Mouse (Mus musculus) neural tube, embryonic 14.5 days (tissue): ENCODE measurements around the gene Syt12. TPM values are rescaled to one million over a fixed set of nuclear protein-coding genes. Genes with fewer than 3 reads are reported as not detected.

Experiments
- ATAC-seq: fragments of 200-750 bp; cut with Nextera tagmentation; 2 replicates; pipeline ENCODE4 v1.8.0; 2017; ENCODE audit warnings: low read depth, mild to moderate bottlenecking, moderate TSS enrichment, moderate library complexity
- H3K27ac ChIP-seq: fragments of 300-500 bp; sonication (generic); 2 replicates; pipeline ENCODE4 v1.5.1; 2014; ENCODE audit warnings: low read depth, mild to moderate bottlenecking, control low read depth, low read length, moderate library complexity, mixed read lengths
- H3K27me3 ChIP-seq: fragments of 300-500 bp; sonication (generic); 2 replicates; pipeline ENCODE4 v1.6.1; 2014; ENCODE audit warnings: low read length; ENCODE audit not compliant: control insufficient read depth, insufficient read depth
- H3K36me3 ChIP-seq: fragments of 300-500 bp; sonication (generic); 2 replicates; pipeline ENCODE4 v1.6.1; 2014; ENCODE audit warnings: low read length, mixed read lengths; ENCODE audit not compliant: control insufficient read depth, insufficient read depth
- H3K4me1 ChIP-seq: fragments of 300-500 bp; sonication (generic); 2 replicates; pipeline ENCODE4 v1.6.1; 2014; ENCODE audit warnings: low read length; ENCODE audit not compliant: control insufficient read depth, insufficient read depth
- H3K4me2 ChIP-seq: fragments of 300-500 bp; sonication (generic); 2 replicates; pipeline ENCODE4 v1.6.1; 2014; ENCODE audit warnings: mild to moderate bottlenecking, low read depth, low read length, control low read depth
- H3K4me3 ChIP-seq: fragments of 300-500 bp; sonication (generic); 2 replicates; pipeline ENCODE4 v1.5.1; 2014; ENCODE audit warnings: low read depth, low read length, control low read depth, mixed read lengths
- H3K9ac ChIP-seq: fragments of 300-500 bp; sonication (generic); replicated peaks from 2 replicates; pipeline ENCODE4 v1.6.1; 2014; ENCODE audit warnings: low read depth, mild to moderate bottlenecking, control low read depth, low read length, mixed read lengths
- H3K9me3 ChIP-seq: fragments of 300-500 bp; sonication (generic); 2 replicates; pipeline ENCODE4 v1.6.1; 2016; ENCODE audit warnings: low read length; ENCODE audit not compliant: control insufficient read depth
- WGBS: fragments of 180-500 bp; shearing (Covaris S2); extraction: QIAGEN DNeasy Blood & Tissue Kit; methylation state at CpG from one replicate; pipeline ENCODE4 v1.1.7; 2014; 5-methylcytosine and 5-hydroxymethylcytosine counted together
- polyA plus RNA-seq: library from polyadenylated mRNA; unstranded; fragments of >200 nt; fragmentation: Nextera tagmentation; extraction: Ambion mirVana; gene quantifications from 2 replicates; pipeline ENCODE4 v1.2.1, GENCODE M21; 2014

Gene Syt12
- polyA plus RNA-seq, 1 experiment from 2014 or later = 4.4 TPM

DNA sequence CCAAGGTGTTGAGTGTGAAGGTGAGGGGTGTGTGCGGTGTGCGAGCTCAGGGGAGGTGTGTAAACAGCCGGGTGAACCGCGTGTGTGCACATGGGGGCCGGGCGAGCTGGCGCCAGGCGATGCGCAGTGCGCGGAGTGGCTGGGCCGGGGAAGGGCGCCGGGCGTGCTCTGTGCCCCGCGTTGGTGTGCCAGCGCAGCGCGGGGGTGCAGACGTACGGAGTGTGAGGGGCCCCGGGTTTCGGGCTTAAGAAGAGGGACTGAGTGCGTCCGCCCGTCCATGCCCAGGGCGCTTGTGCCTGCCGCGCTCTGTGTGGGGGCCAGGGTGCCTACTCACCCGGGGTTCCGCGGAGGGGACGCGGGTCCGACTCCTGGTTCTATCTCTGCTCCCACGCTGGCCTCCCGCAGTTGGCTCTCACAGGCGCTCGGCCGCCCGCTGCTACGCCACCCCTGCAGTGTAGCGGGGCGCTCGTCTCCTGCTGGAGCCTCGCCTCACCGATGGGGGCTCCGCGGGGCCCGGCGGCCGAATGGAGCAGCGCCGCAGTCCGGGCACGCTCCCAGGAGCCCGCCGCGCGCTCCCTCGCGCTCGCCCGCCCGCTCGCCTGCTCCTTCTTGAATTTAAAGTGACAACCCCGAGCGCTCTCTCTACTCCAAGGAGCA lies 518 bp downstream of the Syt12 start:
- no peaks in the 10 kb centered on the region; the same call in 1 of the 2 replicates for H3K4me1 ChIP-seq
- no peaks in the 10 kb centered on the region for H3K9me3 ChIP-seq
- no peaks in the 10 kb centered on the region for H3K36me3 ChIP-seq
- H3K4me3 ChIP-seq = peak overlapping the region; percentile 49
- no peak overlapping the region for H3K27ac ChIP-seq
- H3K27me3 ChIP-seq = peaks cover 11% of the 10 kb centered on the region
- WGBS = under 1% methylated on average over 70 of the region's 70 CpGs
- peak; percentile 86 for ATAC-seq
- H3K4me2 ChIP-seq = peak overlapping the region; percentile 94
- peak overlapping the region; percentile 52 for H3K9ac ChIP-seq

DNA sequence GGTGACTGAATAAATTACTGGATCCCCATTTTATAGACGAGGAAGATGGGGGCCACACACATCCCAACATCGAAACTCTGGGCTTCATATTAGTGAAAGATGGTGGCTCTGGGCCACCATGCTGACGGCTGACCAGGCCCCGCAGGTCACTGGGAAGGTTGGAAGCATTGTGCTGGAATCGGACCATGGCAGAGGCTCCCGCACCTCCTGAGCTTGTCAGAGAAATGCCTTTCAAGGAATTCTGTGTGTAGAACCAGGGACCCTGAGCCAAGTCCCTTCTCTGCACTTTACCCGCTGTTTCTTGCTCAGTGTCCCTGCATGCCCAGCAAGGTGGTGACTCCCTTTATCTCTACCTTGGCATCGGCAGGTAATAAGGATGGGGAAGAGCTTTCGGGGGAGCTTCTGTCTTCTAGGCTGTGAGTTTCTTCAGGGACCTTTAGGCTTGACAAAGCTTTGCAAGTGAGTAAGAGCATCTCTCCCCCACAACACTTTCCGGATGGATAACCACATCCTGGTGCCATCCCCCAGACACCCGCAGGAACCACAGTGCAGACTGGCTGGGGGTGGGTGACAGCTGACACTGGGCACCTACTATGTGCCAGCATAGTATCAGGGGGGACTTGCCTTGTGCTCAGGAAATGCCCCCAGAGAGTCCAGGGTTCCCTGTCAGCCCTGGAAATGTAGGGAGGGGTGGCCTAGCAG lies 1.9 kb downstream of the Syt12 start:
- Histone ChIP-seq H3K27ac (no peak overlapping the region), H3K27me3 (peaks cover 11% of the 10 kb centered on the region), H3K9me3 (no peaks in the 10 kb centered on the region)

DNA sequence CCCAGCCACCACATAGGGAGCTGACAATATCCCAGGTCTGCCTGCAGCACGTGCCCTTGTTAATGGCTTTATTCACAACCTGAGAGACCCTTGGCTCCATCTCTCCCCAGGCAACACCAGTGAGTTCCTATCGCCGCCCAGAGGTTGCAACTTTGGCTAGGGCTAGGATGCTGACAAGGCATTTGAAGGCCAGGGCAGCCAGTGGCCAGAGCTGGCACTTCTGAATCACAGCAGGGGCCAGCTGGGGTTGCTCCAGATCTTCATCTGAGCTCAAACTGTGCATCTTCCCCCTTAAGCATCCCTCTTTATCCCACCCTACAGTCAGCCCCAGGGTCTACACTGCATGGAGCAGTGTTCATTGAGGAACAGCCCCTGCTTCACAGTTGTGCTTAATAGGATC lies 2.5 kb downstream of the Syt12 start:
- Histone ChIP-seq H3K4me3 (no peak overlapping the region), H3K27ac (no peak overlapping the region), H3K27me3 (peaks cover 11% of the 10 kb centered on the region), H3K4me1 (no peaks in the 10 kb centered on the region; the same call in 1 of the 2 replicates), H3K36me3 (no peaks in the 10 kb centered on the region), H3K9me3 (no peaks in the 10 kb centered on the region), H3K9ac (no peak overlapping the region), H3K4me2 (no peak overlapping the region)
- 59% methylated on average over 3 of the region's 3 CpGs for WGBS
- no peak for ATAC-seq

More for the DNA sequence above, 1.9 kb downstream of the Syt12 start:
- Histone ChIP-seq H3K36me3 (no peaks in the 10 kb centered on the region), H3K4me1 (no peaks in the 10 kb centered on the region; the same call in 1 of the 2 replicates), H3K4me3 (no peak overlapping the region), H3K9ac (no peak overlapping the region), H3K4me2 (no peak overlapping the region)
- ATAC-seq = no peak
- 77% methylated on average over 11 of the region's 11 CpGs for WGBS

DNA sequence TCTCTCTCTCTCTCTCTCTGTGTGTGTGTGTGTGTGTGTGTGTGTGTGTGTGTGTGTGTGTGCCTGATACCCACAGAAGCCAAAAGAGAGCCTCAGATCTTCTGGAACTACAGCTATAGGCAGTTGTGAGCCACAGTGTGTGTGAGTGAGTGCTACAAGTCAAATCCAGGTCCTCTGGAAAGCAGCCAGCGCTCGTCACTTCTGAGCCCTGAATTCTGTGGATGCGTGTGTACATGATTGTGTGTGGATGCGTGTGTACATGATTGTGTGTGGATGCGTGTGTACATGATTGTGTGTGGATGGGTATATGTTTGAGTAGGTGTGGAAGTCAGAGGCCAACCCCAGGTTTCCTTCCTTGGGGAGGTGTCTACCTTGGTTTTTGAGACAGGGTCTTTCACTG lies 3.7 kb downstream of the Syt12 start:
- 95% methylated on average over 5 of the region's 5 CpGs for WGBS
- no peak for ATAC-seq

DNA sequence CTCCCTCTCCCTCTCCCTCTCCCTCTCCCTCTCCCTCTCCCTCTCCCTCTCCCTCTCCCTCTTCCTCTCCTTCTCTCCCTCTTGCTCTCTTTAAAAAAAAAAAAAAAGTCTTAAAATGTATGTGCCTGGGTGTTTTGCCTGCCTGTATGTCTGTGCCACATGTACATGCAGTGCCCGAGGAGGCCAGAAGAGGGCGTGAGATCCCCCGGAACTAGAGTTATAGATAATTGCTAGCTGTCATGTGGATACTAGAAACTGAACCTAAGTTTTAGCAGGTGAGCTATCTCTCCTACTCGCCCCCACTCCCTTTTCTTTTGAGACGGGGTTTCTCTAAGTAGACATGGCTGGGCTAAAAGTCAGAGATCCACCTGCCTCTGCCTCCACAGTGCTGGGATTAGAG lies 8.9 kb downstream of the Syt12 start:
- H3K4me2 ChIP-seq = no peak overlapping the region

More for the DNA sequence above, 3.7 kb downstream of the Syt12 start:
- Histone ChIP-seq H3K4me2 (no peak overlapping the region), H3K9ac (no peak overlapping the region), H3K4me1 (no peaks in the 10 kb centered on the region; the same call in 1 of the 2 replicates), H3K4me3 (no peak overlapping the region), H3K9me3 (no peaks in the 10 kb centered on the region), H3K27me3 (peaks cover 11% of the 10 kb centered on the region), H3K36me3 (no peaks in the 10 kb centered on the region), H3K27ac (no peak overlapping the region)

DNA sequence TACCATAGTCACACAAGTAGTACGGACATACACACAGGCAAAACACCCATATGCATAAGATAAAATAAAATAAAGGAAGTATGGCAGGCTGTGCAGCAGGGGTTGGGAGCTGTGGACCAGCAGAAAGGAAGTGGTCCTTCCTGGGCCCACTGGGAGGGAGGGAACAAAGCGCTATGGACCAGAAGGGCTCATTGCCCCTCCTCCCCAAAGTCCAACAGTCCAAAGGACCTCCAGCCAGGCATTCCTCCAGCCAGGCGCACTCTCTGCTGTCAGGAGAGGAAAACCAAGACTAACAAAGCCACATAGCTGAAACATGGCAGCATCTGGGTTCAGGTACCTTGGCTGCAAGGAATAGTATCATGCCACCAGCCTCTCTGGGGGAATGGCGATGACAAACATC lies 12.6 kb downstream of the Syt12 start:
- Histone ChIP-seq H3K4me1 (no peaks in the 10 kb centered on the region), H3K9ac (no peak overlapping the region), H3K27me3 (no peaks in the 10 kb centered on the region), H3K36me3 (no peaks in the 10 kb centered on the region), H3K4me2 (no peak overlapping the region), H3K9me3 (no peaks in the 10 kb centered on the region), H3K27ac (no peak overlapping the region), H3K4me3 (no peak overlapping the region)
- WGBS = 87% methylated on average over 4 of the region's 4 CpGs
- ATAC-seq = no peak

More for the DNA sequence above, 8.9 kb downstream of the Syt12 start:
- Histone ChIP-seq H3K27ac (no peak overlapping the region), H3K36me3 (no peaks in the 10 kb centered on the region), H3K4me1 (no peaks in the 10 kb centered on the region), H3K27me3 (no peaks in the 10 kb centered on the region), H3K9me3 (no peaks in the 10 kb centered on the region), H3K9ac (no peak overlapping the region), H3K4me3 (no peak overlapping the region)
- WGBS = 39% methylated on average over 5 of the region's 5 CpGs
- ATAC-seq = no peak

DNA sequence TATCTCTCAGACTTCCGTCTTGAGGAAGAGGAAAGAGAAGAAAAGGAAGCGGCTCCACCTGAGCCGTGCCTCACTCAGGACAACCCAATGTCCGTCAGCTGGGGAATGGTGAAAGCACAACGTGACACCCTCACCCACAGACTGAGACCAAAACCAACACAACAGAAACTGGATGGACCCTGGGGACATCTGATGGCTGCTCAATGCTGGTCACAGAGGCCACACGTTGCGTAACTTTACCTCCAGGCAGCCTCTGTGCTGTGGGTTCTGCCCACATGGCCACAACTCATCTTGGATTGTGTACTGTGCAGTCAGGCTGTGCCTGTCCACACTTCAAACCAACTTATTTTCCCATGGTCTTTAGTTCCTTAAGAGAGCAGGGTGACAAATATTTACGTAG lies 15.3 kb downstream of the Syt12 start:
- no peak for ATAC-seq
- no peak overlapping the region for H3K27ac ChIP-seq
- WGBS = 89% methylated on average over 8 of the region's 8 CpGs
- H3K4me3 ChIP-seq = no peak overlapping the region
- H3K4me1 ChIP-seq = no peaks in the 10 kb centered on the region
- no peak overlapping the region for H3K4me2 ChIP-seq
- H3K27me3 ChIP-seq = no peaks in the 10 kb centered on the region
- no peaks in the 10 kb centered on the region for H3K9me3 ChIP-seq
- no peaks in the 10 kb centered on the region for H3K36me3 ChIP-seq
- H3K9ac ChIP-seq = no peak overlapping the region

DNA sequence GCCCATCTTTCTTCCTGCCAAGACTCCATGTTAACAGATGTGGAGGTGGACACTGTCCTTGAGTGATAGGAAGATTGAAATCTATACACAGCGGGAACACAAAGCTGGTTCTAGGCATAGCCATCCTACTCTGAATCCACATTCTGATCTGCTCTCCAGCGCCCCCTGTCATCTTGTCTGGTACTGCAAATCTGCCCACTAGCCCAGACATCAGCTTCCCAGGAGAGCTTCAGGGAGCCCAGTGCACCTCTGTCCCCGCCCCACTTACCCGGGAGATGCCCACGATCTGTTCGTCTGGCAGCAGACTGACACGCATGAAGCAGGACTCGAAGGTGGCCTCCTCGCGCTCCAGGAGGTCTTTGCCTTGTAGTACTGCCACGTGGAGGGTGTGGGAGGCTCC lies 21.0 kb downstream of the Syt12 start:
- no peak overlapping the region for H3K4me3 ChIP-seq
- H3K4me2 ChIP-seq = no peak overlapping the region
- no peak for ATAC-seq
- no peaks in the 10 kb centered on the region for H3K9me3 ChIP-seq
- no peaks in the 10 kb centered on the region for H3K4me1 ChIP-seq
- no peak overlapping the region for H3K27ac ChIP-seq
- H3K27me3 ChIP-seq = no peaks in the 10 kb centered on the region
- H3K36me3 ChIP-seq = no peaks in the 10 kb centered on the region
- 11% methylated on average over 11 of the region's 11 CpGs for WGBS
- no peak overlapping the region for H3K9ac ChIP-seq

DNA sequence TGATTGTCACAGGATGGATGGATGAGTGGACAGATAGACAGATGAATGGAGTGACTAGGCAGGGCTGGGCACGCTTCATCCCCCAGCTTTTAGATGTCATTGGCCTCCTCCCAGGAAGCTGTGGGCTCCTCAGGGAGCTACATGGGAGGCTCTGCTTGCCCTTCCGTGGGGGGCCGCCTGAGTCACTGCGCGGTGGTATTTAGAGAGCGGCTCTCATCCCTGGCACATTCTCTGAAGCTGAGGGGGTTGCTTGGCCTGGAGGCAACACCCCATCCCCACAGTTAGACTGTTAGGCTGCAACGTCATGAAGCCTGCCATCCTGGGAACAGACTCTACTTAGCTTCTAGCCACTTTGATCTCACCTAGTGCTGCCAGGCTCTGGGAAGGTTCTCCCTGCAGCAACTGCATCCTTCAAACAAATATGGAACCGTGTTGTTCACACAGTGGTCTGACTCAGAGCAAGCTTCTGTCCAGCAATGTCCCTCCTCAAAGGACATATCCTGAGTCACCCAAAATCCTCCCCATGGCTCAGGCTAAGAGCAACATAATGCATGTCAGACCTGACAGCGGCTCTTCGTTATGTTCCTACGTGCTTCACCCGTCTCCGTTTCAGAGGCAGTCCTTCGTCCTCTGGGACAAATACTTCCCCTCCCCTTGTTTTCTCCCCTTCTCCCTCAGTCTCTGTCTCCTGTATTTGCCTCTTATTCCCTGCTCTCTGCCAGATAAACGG lies 22.0 kb downstream of the Syt12 start:
- no peak for ATAC-seq
- no peak overlapping the region for H3K27ac ChIP-seq
- 82% methylated on average over 15 of the region's 15 CpGs for WGBS
- H3K4me2 ChIP-seq = no peak overlapping the region
- H3K36me3 ChIP-seq = no peaks in the 10 kb centered on the region
- H3K9ac ChIP-seq = no peak overlapping the region
- no peaks in the 10 kb centered on the region for H3K4me1 ChIP-seq
- no peak overlapping the region for H3K4me3 ChIP-seq
- no peaks in the 10 kb centered on the region for H3K9me3 ChIP-seq
- no peaks in the 10 kb centered on the region for H3K27me3 ChIP-seq
